Mouse (Mus musculus) lung, adult 2 months (tissue): ENCODE results near the gene Mif4gd.

Experiments used
- CTCF ChIP-seq: fragments of 200-500 bp; IDR thresholded peaks from 2 replicates; pipeline ENCODE4 v1.5.1; 2011; ENCODE audit warnings: mild to moderate bottlenecking, low read length, control low read depth; ENCODE audit not compliant: insufficient read depth
- POLR2A ChIP-seq: fragments of 200-500 bp; IDR thresholded peaks from 2 replicates; pipeline ENCODE4 v1.6.1; 2011; ENCODE audit warnings: low read depth, mild to moderate bottlenecking, control low read depth, low read length, borderline replicate concordance; ENCODE audit errors: extremely low read depth

DNA sequence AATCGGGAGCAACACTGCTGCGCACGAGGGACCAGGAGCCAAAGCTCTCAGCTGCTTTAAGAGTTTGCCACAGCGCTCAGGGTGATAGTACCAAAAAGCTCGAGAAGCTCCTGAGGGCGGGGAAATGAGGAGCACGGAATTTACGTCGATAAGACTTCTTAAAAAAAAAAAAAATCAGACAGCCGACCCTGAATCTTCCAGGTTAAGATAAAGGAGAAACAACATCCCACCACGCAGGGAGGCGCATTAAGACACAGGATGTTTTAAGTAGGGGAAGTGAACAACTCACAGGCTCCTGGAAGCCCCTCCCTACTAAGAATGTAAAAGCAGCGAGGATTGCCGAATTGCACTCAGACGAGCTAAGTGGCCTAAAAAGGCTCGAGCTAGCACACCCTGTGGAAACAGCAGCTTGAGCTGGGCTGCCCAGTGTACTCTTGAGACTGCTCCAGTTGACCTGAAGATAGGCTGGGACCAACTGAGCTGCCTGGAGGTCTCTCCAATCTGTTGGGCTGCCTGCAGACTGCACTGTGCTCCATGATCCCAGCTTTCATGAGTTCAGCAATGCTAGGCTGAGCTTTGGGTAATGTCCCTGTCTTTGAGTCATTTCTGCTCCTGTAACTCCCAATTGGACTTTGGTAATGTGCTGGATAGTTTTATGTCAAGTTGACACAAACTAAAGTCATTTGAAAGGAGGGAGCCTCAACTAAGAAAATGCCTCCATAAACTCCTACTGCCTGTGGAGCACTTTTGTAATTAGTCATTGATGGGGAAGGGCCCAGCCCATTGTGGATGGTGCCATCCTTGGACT, 573 bp upstream of the Mif4gd start:
- TF ChIP-seq POLR2A (no peak), CTCF (no peak)
